Mouse (Mus musculus) lung, embryonic 14.5 days (tissue): ENCODE results near the gene Gm17482. TPM values are rescaled to one million over a fixed set of nuclear protein-coding genes. Genes with fewer than 3 reads are reported as not detected.

Experiments used
- ATAC-seq: fragments of 200-750 bp; cut with Nextera tagmentation; 2 replicates; pipeline ENCODE4 v1.8.0; 2017; ENCODE audit warnings: mild to moderate bottlenecking, moderate TSS enrichment, moderate library complexity; ENCODE audit not compliant: insufficient read depth
- DNase-seq: peaks from one replicate; pipeline ENCODE4 v3.0.0-alpha.2; 2015
- H3K27ac ChIP-seq: fragments of 300-500 bp; sonication (generic); 2 replicates; pipeline ENCODE4 v1.5.1; 2014; ENCODE audit warnings: low read depth, mild to moderate bottlenecking, moderate library complexity
- H3K27me3 ChIP-seq: fragments of 300-500 bp; sonication (generic); 2 replicates; pipeline ENCODE4 v1.6.1; 2014; ENCODE audit warnings: low read length, control low read depth; ENCODE audit not compliant: insufficient read depth
- H3K36me3 ChIP-seq: fragments of 300-500 bp; sonication (generic); 2 replicates; pipeline ENCODE4 v1.6.1; 2014; ENCODE audit warnings: control low read depth; ENCODE audit not compliant: insufficient read depth
- H3K4me1 ChIP-seq: fragments of 300-500 bp; sonication (generic); 2 replicates; pipeline ENCODE4 v1.6.1; 2014; ENCODE audit warnings: antibody characterized with exemption, control low read depth; ENCODE audit not compliant: insufficient read depth
- H3K4me2 ChIP-seq: fragments of 300-500 bp; sonication (generic); 2 replicates; pipeline ENCODE4 v1.6.1; 2014; ENCODE audit warnings: mild to moderate bottlenecking
- H3K4me3 ChIP-seq: fragments of 300-500 bp; sonication (generic); 2 replicates; pipeline ENCODE4 v1.5.1; 2014; ENCODE audit warnings: low read depth, low read length
- H3K9ac ChIP-seq: fragments of 300-500 bp; sonication (generic); 2 replicates; pipeline ENCODE4 v1.6.1; 2014
- H3K9me3 ChIP-seq: fragments of 300-500 bp; sonication (generic); 2 replicates; pipeline ENCODE4 v1.6.1; 2016; ENCODE audit warnings: low read depth, low read length, control low read depth
- CTCF ChIP-seq: IDR thresholded peaks from 2 replicates; pipeline ENCODE4 v1.5.1; 2016; ENCODE audit warnings: antibody characterized with exemption, low read depth
- WGBS: fragments of 180-500 bp; shearing (Covaris S2); extraction: QIAGEN DNeasy Blood & Tissue Kit; methylation state at CpG from one replicate; pipeline ENCODE4 v1.1.7; 2014; 5-methylcytosine and 5-hydroxymethylcytosine counted together
- polyA plus RNA-seq: library from polyadenylated mRNA; unstranded; fragments of >200 nt; fragmentation: Nextera tagmentation; extraction: Ambion mirVana; gene quantifications from 2 replicates; pipeline ENCODE4 v1.2.1, GENCODE M21; 2014

Gm17482 gene
- polyA plus RNA-seq, 1 experiment from 2014 or later: not detected

- H3K4me2 ChIP-seq: no peak overlapping the region
- H3K9ac ChIP-seq: no peak overlapping the region
- no peaks in the 10 kb centered on the region for H3K9me3 ChIP-seq
- H3K27ac ChIP-seq: peak overlapping the region; percentile 5; the same call in 1 of the 2 replicates
- no peak for TF ChIP-seq CTCF
- DNase-seq: no peak
- H3K36me3 ChIP-seq: no peaks in the 10 kb centered on the region
- no peak overlapping the region for H3K4me3 ChIP-seq
- ATAC-seq: no peak
- no peaks in the 10 kb centered on the region for H3K27me3 ChIP-seq
- peaks cover 5% of the 10 kb centered on the region for H3K4me1 ChIP-seq
- 75% methylated on average over 10 of the region's 10 CpGs for WGBS
Measured at GRCm38 (mm10) chr6:115275116-115275815, 48.1 kb downstream of the Gm17482 start.

- Histone ChIP-seq H3K27me3 (no peaks in the 10 kb centered on the region), H3K9me3 (no peaks in the 10 kb centered on the region), H3K27ac (no peak overlapping the region), H3K4me1 (no peaks in the 10 kb centered on the region), H3K36me3 (no peaks in the 10 kb centered on the region), H3K4me2 (no peak overlapping the region), H3K9ac (no peak overlapping the region), H3K4me3 (no peak overlapping the region)
- DNase-seq (no peak), ATAC-seq (no peak)
- TF ChIP-seq CTCF: no peak
- WGBS: 61% methylated on average over 8 of the region's 8 CpGs
Measured at GRCm38 (mm10) chr6:115278086-115278485, 50.9 kb downstream of the Gm17482 start.

DNA sequence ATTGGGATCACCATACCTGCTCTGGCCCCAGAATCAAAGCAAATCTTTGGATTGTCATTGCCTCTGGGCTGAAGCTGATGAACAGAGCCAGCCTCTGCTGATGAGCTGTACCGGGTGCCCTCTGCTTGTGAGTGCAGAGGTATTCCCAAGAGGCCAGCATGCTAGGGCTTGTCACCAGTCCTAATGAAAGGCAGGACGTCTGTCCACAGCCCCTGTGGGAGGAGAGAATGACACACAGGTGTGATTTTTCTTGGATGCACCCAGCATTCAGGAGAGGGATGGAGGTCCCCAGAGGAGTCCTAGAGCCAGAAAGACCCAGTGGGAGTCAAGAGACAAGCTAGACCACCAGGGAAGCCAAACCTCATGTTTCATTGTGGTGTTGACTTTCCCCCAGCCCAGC, 52.5 kb downstream of the Gm17482 start:
- DNase-seq (no peak), ATAC-seq (no peak)
- Histone ChIP-seq H3K36me3 (no peaks in the 10 kb centered on the region), H3K27ac (no peak overlapping the region), H3K9me3 (no peaks in the 10 kb centered on the region), H3K9ac (no peak overlapping the region), H3K4me2 (no peak overlapping the region), H3K27me3 (no peaks in the 10 kb centered on the region), H3K4me1 (no peaks in the 10 kb centered on the region), H3K4me3 (no peak overlapping the region)
- no peak for TF ChIP-seq CTCF
- WGBS: 45% methylated on average over 2 of the region's 2 CpGs

DNA sequence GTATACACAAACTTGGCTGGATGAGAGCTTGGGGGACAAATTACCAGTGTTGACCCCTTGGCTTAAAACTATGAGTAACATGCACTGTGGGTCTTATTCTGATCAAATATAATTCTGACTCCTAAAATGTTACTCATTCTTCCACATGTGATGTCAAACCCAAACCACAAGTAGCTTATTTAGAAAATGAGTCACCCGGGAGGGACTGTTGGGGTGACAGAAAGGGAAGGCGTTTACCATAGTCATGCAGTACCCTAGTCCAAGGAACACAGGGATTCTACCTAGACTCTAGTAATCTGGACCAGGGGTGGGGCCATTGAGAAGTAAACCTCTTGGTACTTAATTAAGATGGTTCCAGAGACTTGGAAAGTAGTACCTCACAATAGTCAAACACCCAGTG, 57.0 kb downstream of the Gm17482 start:
- 89% methylated on average over 2 of the region's 2 CpGs for WGBS
- H3K4me3 ChIP-seq: no peak overlapping the region
- no peak for DNase-seq
- no peak for ATAC-seq
- no peaks in the 10 kb centered on the region for H3K4me1 ChIP-seq
- no peaks in the 10 kb centered on the region for H3K36me3 ChIP-seq
- no peaks in the 10 kb centered on the region for H3K27me3 ChIP-seq
- no peak for TF ChIP-seq CTCF
- no peaks in the 10 kb centered on the region for H3K9me3 ChIP-seq
- H3K4me2 ChIP-seq: no peak overlapping the region
- H3K9ac ChIP-seq: no peak overlapping the region
- H3K27ac ChIP-seq: no peak overlapping the region

DNA sequence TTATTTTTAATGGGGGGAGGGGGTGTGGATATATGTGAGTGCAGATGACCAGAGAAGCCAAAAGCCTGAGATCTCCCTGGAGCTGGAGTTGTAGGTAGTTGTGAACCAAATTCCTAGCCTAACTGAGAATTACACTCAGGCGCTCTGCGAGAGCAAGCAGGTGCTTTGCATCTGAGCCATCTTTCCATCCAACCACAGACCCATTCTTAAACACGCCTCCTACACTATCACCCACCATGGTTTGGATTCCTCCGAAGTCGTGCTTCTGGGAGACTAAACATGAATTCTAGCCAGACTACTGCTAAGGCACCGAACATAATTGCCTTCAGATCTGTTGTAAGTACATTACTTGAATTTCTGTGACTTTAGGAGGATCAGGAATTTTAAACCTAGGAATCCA, 59.3 kb downstream of the Gm17482 start:
- DNase-seq (no peak), ATAC-seq (no peak)
- no peak for TF ChIP-seq CTCF
- Histone ChIP-seq H3K9ac (no peak overlapping the region), H3K4me2 (no peak overlapping the region), H3K9me3 (no peaks in the 10 kb centered on the region), H3K4me1 (no peaks in the 10 kb centered on the region), H3K27ac (no peak overlapping the region), H3K36me3 (no peaks in the 10 kb centered on the region), H3K27me3 (no peaks in the 10 kb centered on the region), H3K4me3 (no peak overlapping the region)
- 59% methylated on average over 6 of the region's 6 CpGs for WGBS

GRCm38 (mm10) chr6:115288223-115288622, 61.1 kb downstream of the Gm17482 start:
- Histone ChIP-seq H3K4me1 (no peaks in the 10 kb centered on the region), H3K9ac (no peak overlapping the region), H3K27ac (no peak overlapping the region), H3K36me3 (no peaks in the 10 kb centered on the region), H3K9me3 (no peaks in the 10 kb centered on the region), H3K4me2 (no peak overlapping the region), H3K4me3 (no peak overlapping the region), H3K27me3 (no peaks in the 10 kb centered on the region)
- TF ChIP-seq CTCF: no peak
- 84% methylated on average over 3 of the region's 3 CpGs for WGBS
- ATAC-seq: no peak
- DNase-seq: no peak

DNA sequence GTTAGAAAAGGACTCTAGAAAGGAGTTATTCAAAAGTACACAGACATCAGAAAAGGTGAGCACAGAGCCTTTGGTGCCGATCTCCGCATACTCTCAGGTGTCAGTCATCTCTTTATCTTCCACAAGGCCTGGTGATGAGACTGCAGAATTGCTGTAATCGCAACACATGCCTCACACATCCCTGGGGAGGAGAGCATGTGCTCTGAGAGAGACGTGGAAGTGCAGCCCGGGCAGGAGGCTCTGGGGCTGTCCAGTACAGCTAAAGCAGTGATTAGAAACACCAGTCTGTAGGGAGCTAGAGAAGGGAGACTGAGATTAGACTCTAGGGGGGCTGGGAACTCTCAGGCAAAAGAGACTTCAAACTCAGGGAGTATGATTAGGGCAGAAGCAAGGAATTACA, 63.4 kb downstream of the Gm17482 start:
- H3K4me1 ChIP-seq: no peaks in the 10 kb centered on the region
- no peak for ATAC-seq
- DNase-seq: no peak
- no peak overlapping the region for H3K4me2 ChIP-seq
- H3K27ac ChIP-seq: no peak overlapping the region
- no peaks in the 10 kb centered on the region for H3K27me3 ChIP-seq
- no peak overlapping the region for H3K4me3 ChIP-seq
- no peaks in the 10 kb centered on the region for H3K36me3 ChIP-seq
- no peaks in the 10 kb centered on the region for H3K9me3 ChIP-seq
- no peak overlapping the region for H3K9ac ChIP-seq
- 65% methylated on average over 5 of the region's 5 CpGs for WGBS
- TF ChIP-seq CTCF: no peak
